Mouse (Mus musculus): ENCODE measurements around the gene 1700020A23Rik. TPM values are rescaled to one million over a fixed set of nuclear protein-coding genes. Genes with fewer than 3 reads are reported as not detected.
A peak's percentile ranks its signal among the peaks of the same experiment; 100 is the strongest.

The 1700020A23Rik gene
- total RNA-seq, 2 experiments from 2014 or later, result not detected

- DNase-seq (ENCODE audit: low spot score in 2 of 2), result peak; percentile 65 to 89
Observed at GRCm38 (mm10) chr2:130411558-130412495, 6.8 kb downstream of the 1700020A23Rik start.

DNA sequence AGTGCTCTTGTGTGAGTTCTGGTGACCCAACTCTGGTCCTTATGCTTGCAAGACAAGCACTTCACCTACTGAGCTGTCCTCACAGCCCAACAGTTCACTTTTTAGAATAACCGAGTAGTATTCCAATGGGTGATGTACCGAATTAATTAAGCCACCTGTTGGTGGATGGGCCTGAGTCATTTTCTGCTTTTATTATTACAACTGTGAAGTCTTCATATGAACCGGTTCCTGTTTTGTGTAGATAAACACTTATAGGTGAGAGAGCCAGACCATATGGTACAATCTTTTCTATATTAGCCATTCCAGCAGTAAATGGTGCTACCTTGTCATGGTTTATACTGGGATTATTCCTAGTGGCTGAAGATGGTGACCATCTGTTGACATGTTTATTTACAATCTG lies 7.7 kb downstream of the 1700020A23Rik start:
- DNase-seq (ENCODE audit: low spot score in 2 of 2), result no peak

DNA sequence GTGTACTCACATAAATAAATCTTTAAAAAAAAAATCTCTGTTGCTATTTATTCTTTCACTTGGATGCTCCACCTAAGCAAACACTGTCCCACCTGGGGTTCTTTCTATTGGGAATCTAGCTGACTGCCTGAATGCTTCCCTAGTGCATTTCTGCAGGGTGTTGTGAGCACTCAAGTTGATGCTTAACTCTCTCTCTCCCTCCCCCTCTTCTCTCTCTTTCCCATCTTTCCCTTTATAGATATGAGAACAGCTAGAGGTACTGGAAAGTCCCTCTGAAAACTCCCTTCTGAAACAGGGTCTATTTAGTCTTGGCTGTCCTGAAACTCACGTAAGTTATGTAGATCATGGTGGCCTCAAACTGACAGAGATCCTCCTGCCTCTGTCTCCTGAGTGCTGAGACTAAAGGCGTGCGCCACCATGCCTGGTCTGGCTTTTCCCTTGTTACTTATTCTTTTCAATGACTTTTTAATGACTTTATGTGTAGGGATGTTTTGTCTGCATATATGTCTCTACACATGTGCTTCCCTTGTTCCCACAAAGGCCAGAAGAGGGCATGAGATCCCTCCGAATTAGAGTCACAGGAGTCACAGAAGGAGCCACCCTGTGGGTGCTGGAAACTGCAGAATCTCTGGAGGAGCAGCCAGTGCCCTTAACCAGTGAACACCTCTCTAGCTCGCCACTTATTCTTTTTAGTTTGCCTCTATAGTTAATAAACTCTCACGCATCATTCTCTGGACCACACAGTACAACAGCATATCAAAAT lies 9.2 kb downstream of the 1700020A23Rik start:
- no peak for DNase-seq (ENCODE audit: low spot score in 2 of 2)

DNA sequence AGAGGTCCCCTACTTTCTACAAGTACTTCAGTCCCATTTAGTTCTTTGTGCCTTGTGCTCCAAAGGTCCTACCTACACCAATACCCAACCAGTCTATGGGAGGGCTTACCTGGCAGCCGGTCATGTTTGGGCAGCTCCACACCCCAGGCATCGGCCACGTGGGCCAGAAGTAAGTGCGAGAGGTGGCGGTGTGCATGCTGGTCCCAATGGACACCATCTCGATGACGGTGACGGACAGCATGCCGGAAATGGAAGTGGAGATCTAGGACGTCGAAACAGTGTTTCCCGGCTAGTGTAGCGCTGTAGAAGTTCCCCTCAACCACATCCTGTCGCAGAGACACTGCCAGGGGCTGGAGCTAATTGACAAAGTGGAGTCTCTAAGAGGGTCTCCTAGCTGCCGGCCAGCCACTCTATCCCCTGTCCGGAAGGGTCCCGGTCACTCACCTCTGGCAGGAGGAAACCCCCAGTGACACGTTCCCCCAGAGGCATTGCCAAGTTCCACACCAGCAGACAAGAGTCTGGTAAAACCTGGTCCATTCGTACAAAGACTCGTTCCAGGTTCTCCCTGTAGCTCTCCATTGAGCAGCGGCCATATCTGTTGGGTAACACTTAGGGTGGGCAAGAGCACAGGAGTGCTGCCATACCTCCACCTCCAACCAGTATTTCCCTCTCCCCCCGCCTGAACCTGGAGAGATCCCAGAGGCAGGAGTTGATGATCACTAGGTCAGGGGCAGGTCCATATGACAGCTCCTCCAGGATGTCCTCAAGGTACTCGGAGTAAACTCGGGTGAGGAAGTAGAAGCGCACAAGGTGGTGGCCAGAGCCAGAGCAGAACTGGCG lies 16.9 kb downstream of the 1700020A23Rik start:
- DNase-seq (ENCODE audit: low spot score in 2 of 2), result no peak

- DNase-seq (ENCODE audit: low spot score in 2 of 2), result peak; percentile 68 to 84
Observed at GRCm38 (mm10) chr2:130423397-130424125, 18.5 kb downstream of the 1700020A23Rik start.

- DNase-seq (ENCODE audit: low spot score in 2 of 2), result peak; percentile 89 to 94
Observed at GRCm38 (mm10) chr2:130424126-130424853, 19.2 kb downstream of the 1700020A23Rik start, which contains the start of the genes Vps16 and Pced1a. TSS of gene Vps16 (plus strand) at chr2:130424339. TSS of gene Pced1a (minus strand) at chr2:130424701.

GRCm38 (mm10) chr2:130425112-130425511 lies 20.1 kb downstream of the 1700020A23Rik start:
- peak in 1 of 2 experiments; percentile 30 for DNase-seq (ENCODE audit: low spot score in 2 of 2)

- no peak for DNase-seq (ENCODE audit: low spot score in 2 of 2)
Observed at GRCm38 (mm10) chr2:130429851-130430250, 24.8 kb downstream of the 1700020A23Rik start.

DNA sequence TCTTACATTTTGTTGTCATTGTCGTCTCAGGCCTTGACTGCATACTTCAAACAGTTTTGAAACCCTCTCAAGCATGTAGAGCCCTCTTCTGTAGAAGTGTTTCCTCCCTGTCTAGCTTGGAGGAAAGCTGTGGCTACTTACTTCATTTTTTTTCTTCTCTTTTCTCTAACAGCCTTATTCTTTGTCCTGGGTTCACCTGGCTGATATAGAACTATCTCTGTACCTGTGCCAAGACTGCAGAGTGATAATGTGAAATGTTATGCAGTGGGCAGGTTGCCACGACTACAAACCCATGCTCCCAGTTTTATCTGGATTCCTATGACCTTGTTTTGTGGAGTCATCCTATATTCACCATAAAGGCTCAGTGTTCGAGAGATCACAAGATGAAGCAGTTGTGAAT lies 25.4 kb downstream of the 1700020A23Rik start:
- no peak for DNase-seq (ENCODE audit: low spot score in 2 of 2)

DNA sequence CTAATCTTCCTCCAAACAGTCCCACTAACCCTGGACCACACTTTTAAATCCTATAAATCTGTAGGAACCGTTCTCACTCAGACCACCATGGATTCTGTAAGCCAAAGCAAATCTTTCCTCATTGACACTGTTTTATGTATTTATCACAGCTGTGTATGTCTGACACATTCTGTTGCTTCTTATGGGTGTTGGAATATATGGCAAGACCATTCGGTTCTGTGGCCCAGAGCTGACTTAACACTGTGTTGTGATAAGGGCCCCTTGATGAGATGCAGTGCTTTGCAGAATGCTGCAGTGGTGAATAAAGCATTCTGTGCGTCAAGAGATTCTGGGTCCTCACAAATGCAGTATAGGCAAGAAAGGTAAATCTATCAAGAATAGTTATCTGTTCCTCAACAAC lies 27.1 kb downstream of the 1700020A23Rik start:
- DNase-seq (ENCODE audit: low spot score in 2 of 2), result no peak

GRCm38 (mm10) chr2:130433152-130433551 lies 28.1 kb downstream of the 1700020A23Rik start:
- peak in 1 of 2 experiments; percentile 71 for DNase-seq (ENCODE audit: low spot score in 2 of 2)

DNA sequence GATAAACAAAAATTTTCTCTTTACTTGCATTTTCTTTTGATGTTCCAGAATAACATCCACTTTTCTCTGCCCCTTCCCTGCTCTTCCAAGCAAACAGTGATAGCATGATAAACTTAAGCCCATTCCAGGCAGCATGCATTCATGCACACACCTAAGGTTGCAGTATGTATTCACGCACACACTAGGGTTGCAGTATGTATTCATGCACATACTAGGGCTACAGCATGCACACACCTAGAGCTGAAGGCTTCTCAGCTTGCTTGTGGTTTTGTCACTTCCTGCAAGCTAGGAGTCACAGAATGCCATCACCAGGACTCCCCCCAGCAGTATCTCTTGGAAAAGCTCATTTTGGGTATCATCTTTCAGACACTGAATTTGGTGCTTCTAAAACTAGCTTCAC lies 31.7 kb downstream of the 1700020A23Rik start:
- no peak for DNase-seq (ENCODE audit: low spot score in 2 of 2)

GRCm38 (mm10) chr2:130438861-130439260 lies 33.8 kb downstream of the 1700020A23Rik start:
- peak in 1 of 2 experiments; percentile 51 for DNase-seq (ENCODE audit: low spot score in 2 of 2)

- no peak for DNase-seq (ENCODE audit: low spot score in 2 of 2)
Observed at GRCm38 (mm10) chr2:130439840-130440480, 34.9 kb downstream of the 1700020A23Rik start.

- no peak for DNase-seq (ENCODE audit: low spot score in 2 of 2)
Observed at GRCm38 (mm10) chr2:130442162-130442561, 37.1 kb downstream of the 1700020A23Rik start.

DNA sequence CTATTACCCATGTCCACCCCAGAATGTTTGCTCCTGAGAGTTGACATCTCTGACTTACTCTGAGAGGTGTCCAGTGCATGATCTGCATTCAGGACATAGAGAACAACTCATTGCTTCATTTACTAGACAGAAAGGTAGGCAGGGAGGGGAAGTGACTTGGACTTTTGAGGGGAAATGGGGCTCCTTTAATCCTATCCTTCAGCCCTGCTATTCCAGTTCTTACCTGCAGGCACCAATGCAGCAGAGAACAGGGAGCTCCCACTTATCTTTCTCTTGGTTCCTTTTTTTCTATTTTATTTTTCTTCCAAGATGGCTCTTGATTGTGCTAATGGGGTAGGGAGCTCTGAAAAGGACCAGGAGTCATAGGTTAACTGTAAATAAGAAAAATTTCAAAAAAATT lies 43.4 kb downstream of the 1700020A23Rik start:
- DNase-seq (ENCODE audit: low spot score in 2 of 2), result no peak

- no peak for DNase-seq (ENCODE audit: low spot score in 2 of 2)
Observed at GRCm38 (mm10) chr2:130449021-130449793, 44.1 kb downstream of the 1700020A23Rik start.

DNA sequence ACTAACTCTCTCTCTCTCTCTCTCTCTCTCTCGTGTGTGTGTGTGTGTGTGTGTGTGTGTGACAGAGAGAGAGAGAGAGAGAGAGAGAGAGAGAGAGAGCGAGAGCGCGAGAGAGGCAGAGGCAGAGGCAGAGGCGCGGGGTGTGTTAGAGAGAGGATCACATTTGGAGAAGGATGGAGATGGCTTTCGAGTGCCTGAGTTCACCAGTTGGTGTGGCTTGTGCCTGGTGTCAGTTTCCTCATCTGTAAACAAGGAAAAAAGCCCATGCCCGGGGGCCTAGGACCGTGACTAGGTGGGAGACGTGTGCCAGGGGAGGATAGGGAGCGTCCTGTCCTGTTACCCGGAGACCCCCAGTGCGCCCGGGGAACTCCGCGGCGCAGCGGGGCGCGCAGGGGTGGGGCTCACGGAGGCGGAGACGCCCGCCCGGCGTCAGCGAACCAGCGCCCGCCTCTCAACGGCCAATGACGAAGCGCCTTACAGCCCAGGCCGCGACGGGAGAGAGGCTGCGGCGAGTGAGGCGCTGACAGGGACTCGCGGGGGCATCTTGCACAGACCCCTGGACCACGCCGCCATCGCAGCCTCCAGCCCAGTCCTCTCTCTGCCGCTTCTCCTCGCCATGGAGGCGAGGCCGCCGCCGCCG lies 44.9 kb downstream of the 1700020A23Rik start, which contains the start of gene Ptpra:
Gene Ptpra (plus strand): TSS at position 485 of the 640 bp plus-strand sequence.
- DNase-seq (ENCODE audit: low spot score in 2 of 2), result peak; percentile 91 to 94
